Mouse (Mus musculus) midbrain, embryonic 12.5 days (tissue): ENCODE measurements around the gene Gm17174. TPM values are rescaled to one million over a fixed set of nuclear protein-coding genes. Genes with fewer than 3 reads are reported as not detected.
"Not testable (repeated sequence)": the region's sequence is repeated elsewhere in the genome, so short reads cannot be mapped to it uniquely, and the experiment has no call there.

Source experiments
- ATAC-seq: fragments of 200-750 bp; cut with Nextera tagmentation; 2 replicates; pipeline ENCODE4 v1.8.0; 2017; ENCODE audit warnings: low read depth, moderate TSS enrichment, moderate library complexity; ENCODE audit not compliant: low FRiP score
- H3K27ac ChIP-seq: fragments of 300-500 bp; sonication (generic); replicated peaks from 2 replicates; pipeline ENCODE4 v1.5.1; 2016; ENCODE audit warnings: mild to moderate bottlenecking
- H3K27me3 ChIP-seq: fragments of 300-500 bp; sonication (generic); 2 replicates; pipeline ENCODE4 v1.6.1; 2016; ENCODE audit warnings: mild to moderate bottlenecking
- H3K36me3 ChIP-seq: fragments of 300-500 bp; sonication (generic); 2 replicates; pipeline ENCODE4 v1.6.1; 2016
- H3K4me1 ChIP-seq: fragments of 300-500 bp; sonication (generic); 2 replicates; pipeline ENCODE4 v1.6.1; 2016
- H3K4me2 ChIP-seq: fragments of 300-500 bp; sonication (generic); replicated peaks from 2 replicates; pipeline ENCODE4 v1.6.1; 2016; ENCODE audit warnings: mild to moderate bottlenecking, moderate library complexity
- H3K4me3 ChIP-seq: fragments of 300-500 bp; sonication (generic); 2 replicates; pipeline ENCODE4 v1.5.1; 2016; ENCODE audit warnings: mild to moderate bottlenecking
- H3K9ac ChIP-seq: fragments of 300-500 bp; sonication (generic); replicated peaks from 2 replicates; pipeline ENCODE4 v1.6.1; 2016; ENCODE audit warnings: mild to moderate bottlenecking, moderate library complexity
- H3K9me3 ChIP-seq: fragments of 300-500 bp; sonication (generic); 2 replicates; pipeline ENCODE4 v1.6.1; 2016; ENCODE audit warnings: mild to moderate bottlenecking
- WGBS: fragments of 180-500 bp; shearing (Covaris S2); methylation state at CpG from one replicate; pipeline ENCODE4 v1.1.7; 2016; 5-methylcytosine and 5-hydroxymethylcytosine counted together
- polyA plus RNA-seq: library from polyadenylated mRNA; unstranded; fragments of >200 nt; fragmentation: Nextera tagmentation; extraction: Ambion mirVana; gene quantifications from 2 replicates; pipeline ENCODE4 v1.2.1, GENCODE M21; 2016

The Gm17174 gene
- polyA plus RNA-seq = not detected in 2 replicates

GRCm38 (mm10) chr14:51592039-51592438, at the start of gene Gm17174:
TSS of gene Gm17174 (minus strand) at chr14:51592139.
- ATAC-seq, H3K4me3 ChIP-seq, H3K4me1 ChIP-seq, H3K9me3 ChIP-seq, H3K27me3 ChIP-seq, H3K36me3 ChIP-seq, H3K9ac ChIP-seq, H3K4me2 ChIP-seq, H3K27ac ChIP-seq: not testable (repeated sequence)
- WGBS = 94% methylated on average over 4 of the region's 4 CpGs

- not testable (repeated sequence) for H3K9me3 ChIP-seq, H3K9ac ChIP-seq, H3K36me3 ChIP-seq, H3K27ac ChIP-seq, H3K4me1 ChIP-seq, H3K27me3 ChIP-seq, ATAC-seq, H3K4me2 ChIP-seq, H3K4me3 ChIP-seq
- WGBS = 81% methylated on average over 1 of the region's 1 CpGs
Observed at GRCm38 (mm10) chr14:51635566-51635965, 43.6 kb upstream of the Gm17174 start, which contains the start of gene Gm4181. TSS of gene Gm4181 (minus strand) at chr14:51635666.

- H3K9me3 ChIP-seq, H3K4me1 ChIP-seq, H3K4me3 ChIP-seq, ATAC-seq, H3K9ac ChIP-seq, H3K4me2 ChIP-seq, H3K27me3 ChIP-seq, H3K36me3 ChIP-seq, H3K27ac ChIP-seq: not testable (repeated sequence)
- WGBS = 88% methylated on average over 1 of the region's 1 CpGs
Observed at GRCm38 (mm10) chr14:51632426-51632825, 40.5 kb upstream of the Gm17174 start.

- no peak within 1 kb of the TSS for H3K27ac ChIP-seq
- H3K4me1 ChIP-seq = no peaks in the 10 kb centered on the region
- no peak for ATAC-seq
- no peaks in the 10 kb centered on the region for H3K27me3 ChIP-seq
- H3K36me3 ChIP-seq = no peaks in the 10 kb centered on the region
- no peak within 1 kb of the TSS for H3K4me3 ChIP-seq
- no peak within 1 kb of the TSS for H3K9ac ChIP-seq
- H3K9me3 ChIP-seq = no peaks in the 10 kb centered on the region
- WGBS = 90% methylated on average over 1 of the region's 1 CpGs
- H3K4me2 ChIP-seq = no peak within 1 kb of the TSS
Observed at GRCm38 (mm10) chr14:51611210-51611609, 19.3 kb upstream of the Gm17174 start, which contains the start of gene Gm17078. TSS of gene Gm17078 (minus strand) at chr14:51611310.

- not testable (repeated sequence) for H3K27me3 ChIP-seq, H3K4me2 ChIP-seq, H3K36me3 ChIP-seq, H3K27ac ChIP-seq, H3K9ac ChIP-seq, H3K4me3 ChIP-seq, ATAC-seq, H3K4me1 ChIP-seq, H3K9me3 ChIP-seq
- WGBS = 83% methylated on average over 2 of the region's 2 CpGs
Observed at GRCm38 (mm10) chr14:51573963-51574362, 18.0 kb downstream of the Gm17174 start, which contains the start of gene Gm17175. TSS of gene Gm17175 (minus strand) at chr14:51574063.

- H3K9me3 ChIP-seq = no peaks in the 10 kb centered on the region
Observed at GRCm38 (mm10) chr14:51552490-51552889, 39.4 kb downstream of the Gm17174 start, which contains the start of gene Gm5622. TSS of gene Gm5622 (plus strand) at chr14:51552790.

More at GRCm38 (mm10) chr14:51552490-51552889, 39.4 kb downstream of the Gm17174 start, which contains the start of gene Gm5622:
- Histone ChIP-seq H3K27ac (no peak within 1 kb of the TSS), H3K36me3 (no peaks in the 10 kb centered on the region), H3K4me3 (no peak within 1 kb of the TSS), H3K9ac (no peak within 1 kb of the TSS), H3K4me1 (no peaks in the 10 kb centered on the region), H3K27me3 (no peaks in the 10 kb centered on the region), H3K4me2 (no peak within 1 kb of the TSS)
- 94% methylated on average over 4 of the region's 4 CpGs for WGBS
- no peak for ATAC-seq

Other genes with a start within 250 kb of the Gm17174 start
- not detected in 2 replicates for gene Gm7247, start 230.4 kb downstream of the Gm17174 start, polyA plus RNA-seq
- gene Vmn2r88, start 181.3 kb downstream of the Gm17174 start, polyA plus RNA-seq = not detected in 2 replicates
- gene Vmn2r89, start 140.3 kb downstream of the Gm17174 start, polyA plus RNA-seq = not detected in 2 replicates
- not detected in 2 replicates for gene Gm5622, start 39.3 kb downstream of the Gm17174 start, polyA plus RNA-seq
- not detected in 2 replicates for gene Gm17175, start 18.1 kb downstream of the Gm17174 start, polyA plus RNA-seq
- not detected in 2 replicates for gene Gm17078, start 19.2 kb upstream of the Gm17174 start, polyA plus RNA-seq
- not detected in 2 replicates for gene Gm4181, start 43.5 kb upstream of the Gm17174 start, polyA plus RNA-seq
- not detected in 2 replicates for gene Gm17079, start 103.3 kb upstream of the Gm17174 start, polyA plus RNA-seq
- gene Gm5800, start 125.0 kb upstream of the Gm17174 start, polyA plus RNA-seq = not detected in 2 replicates
- gene Ang4, start 181.5 kb upstream of the Gm17174 start, polyA plus RNA-seq = not detected in 2 replicates
- gene AY358078, start 207.9 kb upstream of the Gm17174 start, polyA plus RNA-seq = not detected in 2 replicates